ENCODE assay signal across 12 mouse cellular contexts in genomic region chr6:51905659-51906058, GRCm38 (mm10).
DNase-seq lines count a peak whose midpoint lies in the region; ATAC-seq and TF ChIP-seq lines count a peak whose summit lies in the region.
"Had no signal": no experiment of that assay in that cellular context is flagged by ENCODE, and none has a peak within 500 bp of the region (broad histone marks: within the 10 kb centered on the region; RNA-seq: fewer than 3 reads in every experiment).

No protein-coding gene starts in this region.

- H3K9me3 ChIP-seq in lung, embryonic 16.5 days (ENCODE audit: control insufficient read depth, low read length) = no peaks in the 10 kb centered on the region
- H3K9me3 ChIP-seq in heart, embryonic 16.5 days (replicated peaks; ENCODE audit: control insufficient read depth, low read length) = no peaks in the 10 kb centered on the region

- H3K9ac ChIP-seq in lung, embryonic 16.5 days (ENCODE audit: low read length) = no peak overlapping the region
- no peak overlapping the region for H3K9ac ChIP-seq in heart, embryonic 16.5 days (ENCODE audit: low read length)

- H3K4me3 ChIP-seq in lung, embryonic 16.5 days (ENCODE audit: low read length) = no peak overlapping the region
- H3K4me3 ChIP-seq in heart, embryonic 16.5 days (ENCODE audit: low read length) = no peak overlapping the region
- no peak overlapping the region for H3K4me3 ChIP-seq in layer of hippocampus, adult 2 months

- H3K36me3 ChIP-seq in lung, embryonic 16.5 days (ENCODE audit: control insufficient read depth, insufficient read depth, low read length) = peaks cover 5% of the 10 kb centered on the region; the same call in 1 of the 2 replicates
- H3K36me3 ChIP-seq in heart, embryonic 16.5 days (ENCODE audit: control insufficient read depth, insufficient read depth) = no peaks in the 10 kb centered on the region

- DNase-seq in heart, adult 8-10 months (ENCODE audit: low spot score) = peak; percentile 5
- no peak for DNase-seq in heart, adult 9 months (ENCODE audit: low spot score in 2 of 2)
- DNase-seq in lung, postnatal 25 days (ENCODE audit: low spot score) = no peak
- peak; percentile 6 for DNase-seq in naive thymus-derived CD4-positive, alpha-beta T cell, adult 2 months (ENCODE audit: low read depth)
- no peak for DNase-seq in layer of hippocampus, adult 2 months (ENCODE audit: low spot score in 2 of 2)
- DNase-seq: cerebellum, adult 11-12 months; right cerebral cortex, postnatal 14 days; thymus, adult 2 months had no signal

- peak overlapping the region; percentile 58 for H3K27ac ChIP-seq in lung, embryonic 16.5 days (ENCODE audit: low read length)
- peak overlapping the region; percentile 42 for H3K27ac ChIP-seq in heart, embryonic 16.5 days (ENCODE audit: low read length)
- H3K27ac ChIP-seq in layer of hippocampus, adult 2 months = no peak overlapping the region

- H3K4me1 ChIP-seq in lung, embryonic 16.5 days (replicated peaks; ENCODE audit: control insufficient read depth, insufficient read depth, low read length) = peaks cover 9% of the 10 kb centered on the region; the same call in 1 of the 2 replicates
- 0 out of 2 replicates have a peak, but pooled peaks cover 2% of the 10 kb centered on the region for H3K4me1 ChIP-seq in heart, embryonic 16.5 days (ENCODE audit: control insufficient read depth, insufficient read depth, low read length)

- WGBS in lung, embryonic 16.5 days = 25% methylated on average over 4 of the region's 4 CpGs
- WGBS in heart, embryonic 16.5 days = 37% methylated on average over 4 of the region's 4 CpGs

- no peak overlapping the region for H3K4me2 ChIP-seq in lung, embryonic 16.5 days (ENCODE audit: low read depth, low read length)
- no peak overlapping the region for H3K4me2 ChIP-seq in heart, embryonic 16.5 days (ENCODE audit: low read depth, low read length)

- no peaks in the 10 kb centered on the region for H3K27me3 ChIP-seq in lung, embryonic 16.5 days (ENCODE audit: control insufficient read depth, insufficient read depth, low read depth, low read length)
- no peaks in the 10 kb centered on the region for H3K27me3 ChIP-seq in heart, embryonic 16.5 days (ENCODE audit: control insufficient read depth, insufficient read depth, low read length)

- peak; percentile 98 for ATAC-seq in lung, embryonic 16.5 days (ENCODE audit: low read depth)
- ATAC-seq in heart, embryonic 16.5 days (replicated peaks; ENCODE audit: extremely low read depth, insufficient read depth, low FRiP score) = peak; percentile 49; the same call in 1 of the 2 replicates
- ATAC-seq in granulocyte monocyte progenitor cell, adult 5-6 weeks (replicated peaks; ENCODE audit: poor library complexity, severe bottlenecking) = no peak
- ATAC-seq: activated CD4-positive, CD25-positive, alpha-beta regulatory T cell, adult 4 months had no signal

- TF ChIP-seq CTCF in layer of hippocampus, adult 2 months (conservative IDR thresholded peaks at IDR 0.05) = no peak

Comparison
In these comparisons a context has a peak if more than half of its experiments do, and no peak if none do; other contexts are left out.
1. DNase-seq: peak in heart, adult 8-10 months (single experiment) and naive thymus-derived CD4-positive, alpha-beta T cell, adult 2 months (single experiment); none in heart, adult 9 months (0 of 2), lung, postnatal 25 days (single experiment) and layer of hippocampus, adult 2 months (0 of 2).